Mouse (Mus musculus) lung, adult 2 months (tissue): ENCODE measurements around the gene Hoxd9.

ENCODE experiments used
- CTCF ChIP-seq: fragments of 200-500 bp; IDR thresholded peaks from 2 replicates; pipeline ENCODE4 v1.5.1; 2011; ENCODE audit warnings: mild to moderate bottlenecking, low read length, control low read depth; ENCODE audit not compliant: insufficient read depth
- POLR2A ChIP-seq: fragments of 200-500 bp; IDR thresholded peaks from 2 replicates; pipeline ENCODE4 v1.6.1; 2011; ENCODE audit warnings: low read depth, mild to moderate bottlenecking, control low read depth, low read length, borderline replicate concordance; ENCODE audit errors: extremely low read depth

DNA sequence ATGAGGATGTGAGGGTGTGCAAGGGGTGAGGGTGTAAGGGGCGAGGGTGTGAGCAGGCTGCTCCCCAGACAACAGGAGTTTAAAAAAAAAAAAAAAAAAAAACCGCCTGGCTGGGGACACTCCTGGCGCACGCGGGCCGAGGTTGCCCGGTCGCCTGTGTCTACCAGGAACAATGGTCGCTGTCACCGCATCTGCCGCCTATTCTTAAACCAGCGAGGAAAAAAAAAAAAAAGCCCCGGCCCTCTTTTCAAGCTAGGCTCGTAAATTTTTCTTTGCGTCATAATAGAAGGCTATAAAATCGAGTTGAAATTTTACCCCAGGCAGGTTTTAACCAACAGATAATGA is 35.8 kb downstream of the Hoxd9 start:
- no peak for TF ChIP-seq CTCF
- no peak for TF ChIP-seq POLR2A
